Mouse (Mus musculus) forebrain, embryonic 12.5 days (tissue): ENCODE results near the gene Evx1. TPM values are rescaled to one million over a fixed set of nuclear protein-coding genes. Genes with fewer than 3 reads are reported as not detected.

Source experiments
- polyA plus RNA-seq: library from polyadenylated mRNA; unstranded; fragments of >200 nt; fragmentation: Nextera tagmentation; extraction: Ambion mirVana; gene quantifications from 2 replicates; pipeline ENCODE4 v1.2.1, GENCODE M21; 2016

Evx1 gene
- polyA plus RNA-seq, 1 experiment from 2014 or later = not detected

Other genes with a start within 250 kb of the Evx1 start
- gene Hoxa1, start 155.2 kb upstream of the Evx1 start, polyA plus RNA-seq = 0.19 and 0.31 TPM in 2 replicates
- gene Hoxa2, start 148.7 kb upstream of the Evx1 start, polyA plus RNA-seq = not detected in 2 replicates
- not detected in 2 replicates for gene 5730596B20Rik, start 136.0 kb upstream of the Evx1 start, polyA plus RNA-seq
- not detected in 2 replicates for gene Hoxa4, start 121.7 kb upstream of the Evx1 start, polyA plus RNA-seq
- gene Hoxa5, start 108.9 kb upstream of the Evx1 start, polyA plus RNA-seq = not detected in 2 replicates
- not detected in 2 replicates for gene Hoxa6, start 104.8 kb upstream of the Evx1 start, polyA plus RNA-seq
- gene Hoxa3, start 100.2 kb upstream of the Evx1 start, polyA plus RNA-seq = 0.32 TPM in 1 of 2 replicates, not detected in the other
- not detected in 2 replicates for gene Gm28308, start 100.2 kb upstream of the Evx1 start, polyA plus RNA-seq
- gene Hoxa7, start 91.6 kb upstream of the Evx1 start, polyA plus RNA-seq = not detected in 2 replicates
- gene Hoxa9, start 82.4 kb upstream of the Evx1 start, polyA plus RNA-seq = not detected in 2 replicates
- gene Hoxa10, start 72.6 kb upstream of the Evx1 start, polyA plus RNA-seq = not detected in 2 replicates
- gene Hoxa11, start 67.7 kb upstream of the Evx1 start, polyA plus RNA-seq = not detected in 2 replicates
- gene Hoxa13, start 52.6 kb upstream of the Evx1 start, polyA plus RNA-seq = not detected in 2 replicates